Mouse (Mus musculus) forebrain, embryonic 12.5 days (tissue): ENCODE results near the gene Haus8. TPM values are rescaled to one million over a fixed set of nuclear protein-coding genes. Genes with fewer than 3 reads are reported as not detected.
"Not testable (repeated sequence)": the region's sequence is repeated elsewhere in the genome, so short reads cannot be mapped to it uniquely, and the experiment has no call there.

Experiments used
- ATAC-seq: fragments of 200-750 bp; cut with Nextera tagmentation; 2 replicates; pipeline ENCODE4 v1.8.0; 2017; ENCODE audit warnings: moderate TSS enrichment; ENCODE audit not compliant: low FRiP score
- H3K27ac ChIP-seq: fragments of 300-500 bp; sonication (generic); 2 replicates; pipeline ENCODE4 v1.5.1; 2016; ENCODE audit warnings: mild to moderate bottlenecking
- H3K27me3 ChIP-seq: fragments of 300-500 bp; sonication (generic); 2 replicates; pipeline ENCODE4 v1.6.1; 2016; ENCODE audit warnings: mild to moderate bottlenecking
- H3K36me3 ChIP-seq: fragments of 300-500 bp; sonication (generic); replicated peaks from 2 replicates; pipeline ENCODE4 v1.6.1; 2016; ENCODE audit warnings: mild to moderate bottlenecking
- H3K4me1 ChIP-seq: fragments of 300-500 bp; sonication (generic); 2 replicates; pipeline ENCODE4 v1.6.1; 2016
- H3K4me2 ChIP-seq: fragments of 300-500 bp; sonication (generic); 2 replicates; pipeline ENCODE4 v1.6.1; 2016; ENCODE audit warnings: mild to moderate bottlenecking, moderate library complexity
- H3K4me3 ChIP-seq: fragments of 300-500 bp; sonication (generic); replicated peaks from 2 replicates; pipeline ENCODE4 v1.5.1; 2016; ENCODE audit warnings: mild to moderate bottlenecking
- H3K9ac ChIP-seq: fragments of 300-500 bp; sonication (generic); 2 replicates; pipeline ENCODE4 v1.6.1; 2016; ENCODE audit warnings: mild to moderate bottlenecking
- H3K9me3 ChIP-seq: fragments of 300-500 bp; sonication (generic); 2 replicates; pipeline ENCODE4 v1.6.1; 2016
- WGBS: fragments of 180-500 bp; shearing (Covaris S2); methylation state at CpG from one replicate; pipeline ENCODE4 v1.1.7; 2016; 5-methylcytosine and 5-hydroxymethylcytosine counted together
- polyA plus RNA-seq: library from polyadenylated mRNA; unstranded; fragments of >200 nt; fragmentation: Nextera tagmentation; extraction: Ambion mirVana; gene quantifications from 2 replicates; pipeline ENCODE4 v1.2.1, GENCODE M21; 2016

Haus8 gene
- polyA plus RNA-seq, 1 experiment from 2014 or later = 58.4 TPM

DNA sequence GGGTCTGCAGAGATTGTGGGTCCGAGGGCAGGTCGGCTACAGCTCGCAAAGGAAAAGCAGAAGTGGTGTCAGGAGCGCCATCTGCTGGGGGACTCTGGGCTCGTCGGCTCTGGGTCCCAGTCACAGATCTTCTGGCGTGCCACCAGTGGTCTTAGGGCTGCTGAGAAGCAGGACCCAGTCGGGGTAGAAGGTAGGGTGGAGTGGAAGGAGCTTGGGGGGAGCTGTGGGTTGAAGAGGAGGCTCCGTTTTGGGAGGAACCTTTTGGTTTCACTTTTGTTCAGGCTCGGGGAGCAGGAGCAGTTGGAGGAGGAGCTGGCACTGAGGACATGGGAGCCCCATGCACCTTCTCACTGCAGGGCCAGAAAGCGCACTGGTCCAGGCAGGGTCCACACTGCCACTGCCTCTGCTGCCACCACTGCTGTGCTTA lies 67.2 kb downstream of the Haus8 start:
- not testable (repeated sequence) for H3K27ac ChIP-seq, H3K4me1 ChIP-seq, H3K27me3 ChIP-seq, H3K36me3 ChIP-seq, H3K9me3 ChIP-seq, H3K9ac ChIP-seq, H3K4me3 ChIP-seq
- ATAC-seq = peak; percentile 39
- peak overlapping the region; percentile 26; the same call in 1 of the 2 replicates for H3K4me2 ChIP-seq
- WGBS = 19% methylated on average over 8 of the region's 11 CpGs

Other genes starting within 250 kb of the Haus8 start
- 26.4 and 28.3 TPM in 2 replicates for gene Myo9b, start 220 bp downstream of the Haus8 start, polyA plus RNA-seq
- 76.7 and 77.1 TPM in 2 replicates for gene Use1, start 93.9 kb upstream of the Haus8 start, polyA plus RNA-seq
- 3.2 and 4.4 TPM in 2 replicates for gene Ocel1, start 98.4 kb upstream of the Haus8 start, polyA plus RNA-seq
- gene Nr2f6, start 109.0 kb upstream of the Haus8 start, polyA plus RNA-seq = 31.5 and 35.3 TPM in 2 replicates
- gene Ushbp1, start 122.9 kb upstream of the Haus8 start, polyA plus RNA-seq = 3.2 and 4.6 TPM in 2 replicates
- gene Babam1, start 123.9 kb upstream of the Haus8 start, polyA plus RNA-seq = 89.4 and 110 TPM in 2 replicates
- gene Ankle1, start 133.1 kb upstream of the Haus8 start, polyA plus RNA-seq = 34.2 and 38.0 TPM in 2 replicates
- gene Abhd8, start 190.7 kb upstream of the Haus8 start, polyA plus RNA-seq = 99.3 and 99.8 TPM in 2 replicates
- gene Mrpl34, start 192.0 kb upstream of the Haus8 start, polyA plus RNA-seq = 207 and 219 TPM in 2 replicates
- 146 and 155 TPM in 2 replicates for gene Dda1, start 196.3 kb upstream of the Haus8 start, polyA plus RNA-seq
- gene Ano8, start 213.0 kb upstream of the Haus8 start, polyA plus RNA-seq = 11.1 and 13.4 TPM in 2 replicates
- gene Gtpbp3, start 215.2 kb upstream of the Haus8 start, polyA plus RNA-seq = 12.6 and 15.1 TPM in 2 replicates
- gene Plvap, start 238.8 kb upstream of the Haus8 start, polyA plus RNA-seq = 27.6 and 30.2 TPM in 2 replicates